Mouse (Mus musculus) adrenal gland, adult 2 months (tissue): ENCODE results near the gene Crip1. TPM values are rescaled to one million over a fixed set of nuclear protein-coding genes. Genes with fewer than 3 reads are reported as not detected.
A peak's percentile ranks its signal among the peaks of the same experiment; 100 is the strongest.

Experiments used
- DNase-seq: peaks from one replicate; pipeline ENCODE4 v3.0.0; 2021
- polyA plus RNA-seq: library from polyadenylated mRNA; depleted of rRNA; stranded (reverse); fragments of >200 nt; gene quantifications from 2 replicates; pipeline ENCODE4 v1.2.3, GENCODE M21; 2012
- total RNA-seq, 2 experiments: library from RNA; stranded (reverse); gene quantifications; 2 replicates each; pipeline ENCODE4 v1.2.3; 2021

Gene Crip1
- total and polyA plus RNA-seq, 3 experiments = 31.7 to 101 (median 51.5) TPM

DNA sequence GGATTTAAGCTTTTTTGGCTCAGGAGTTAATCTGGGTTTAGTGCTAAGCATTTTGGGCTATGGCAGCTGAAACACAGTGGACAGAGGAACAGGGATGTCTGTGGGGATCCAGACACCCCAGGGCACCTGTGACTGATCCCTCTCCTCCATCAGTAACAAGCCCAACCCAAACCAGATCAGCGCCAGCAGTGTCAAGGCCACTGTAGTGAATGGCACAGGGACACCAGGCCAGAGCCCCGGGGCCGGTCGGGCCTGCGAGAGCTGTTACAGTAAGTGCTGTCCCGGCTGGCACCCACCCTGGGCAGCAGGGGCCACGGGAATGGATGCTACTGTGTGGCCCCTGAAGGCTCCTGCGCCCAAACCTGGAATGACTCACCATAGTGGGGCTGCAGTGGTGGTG, 15.4 kb upstream of the Crip1 start:
- no peak for DNase-seq

DNA sequence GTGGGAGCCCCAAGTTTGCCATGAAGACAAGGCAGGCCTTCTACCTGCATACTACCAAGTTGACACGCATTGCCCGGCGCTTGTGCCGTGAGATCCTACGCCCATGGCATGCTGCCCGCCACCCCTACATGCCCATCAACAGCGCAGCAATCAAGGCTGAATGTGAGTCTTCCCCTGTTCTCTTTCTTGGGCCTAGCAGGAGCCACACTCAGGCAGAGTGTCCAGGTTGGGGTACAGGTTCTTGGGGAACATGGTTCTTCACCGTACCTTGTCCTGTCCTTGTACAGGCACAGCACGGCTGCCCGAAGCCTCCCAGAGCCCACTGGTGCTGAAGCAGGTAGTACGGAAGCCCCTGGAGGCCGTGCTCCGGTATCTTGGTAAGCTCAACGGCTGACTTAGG, 14.5 kb upstream of the Crip1 start:
- no peak for DNase-seq

GRCm38 (mm10) chr12:113132567-113132966, 13.5 kb upstream of the Crip1 start:
- DNase-seq = peak; percentile 42

- no peak for DNase-seq
Measured at GRCm38 (mm10) chr12:113133260-113133659, 12.9 kb upstream of the Crip1 start.

- DNase-seq = no peak
Measured at GRCm38 (mm10) chr12:113133861-113134403, 12.2 kb upstream of the Crip1 start.

- no peak for DNase-seq
Measured at GRCm38 (mm10) chr12:113134502-113134901, 11.6 kb upstream of the Crip1 start.

DNA sequence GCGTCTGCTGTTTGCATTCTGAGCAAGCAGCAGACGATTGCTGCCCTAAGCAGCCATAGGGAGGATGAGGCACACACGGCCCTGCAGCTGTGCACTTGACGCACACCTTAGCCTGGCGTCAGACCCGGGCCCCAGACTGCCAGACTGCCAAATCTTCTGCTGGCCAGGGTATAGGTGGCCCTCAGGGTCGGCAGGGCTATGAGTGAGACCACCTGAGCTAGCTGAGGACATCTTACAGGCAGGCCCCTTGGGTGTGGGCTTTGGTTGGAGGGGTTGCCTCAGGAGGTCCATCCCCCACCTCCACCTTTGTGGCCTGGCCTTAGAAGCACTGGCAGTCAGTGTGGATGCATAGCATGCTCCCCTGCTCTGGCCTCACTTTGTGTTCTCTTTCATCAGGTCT, 10.7 kb upstream of the Crip1 start:
- DNase-seq = no peak

GRCm38 (mm10) chr12:113136492-113137020, 9.6 kb upstream of the Crip1 start:
- no peak for DNase-seq

GRCm38 (mm10) chr12:113137260-113138213, 8.6 kb upstream of the Crip1 start:
- DNase-seq = no peak

DNA sequence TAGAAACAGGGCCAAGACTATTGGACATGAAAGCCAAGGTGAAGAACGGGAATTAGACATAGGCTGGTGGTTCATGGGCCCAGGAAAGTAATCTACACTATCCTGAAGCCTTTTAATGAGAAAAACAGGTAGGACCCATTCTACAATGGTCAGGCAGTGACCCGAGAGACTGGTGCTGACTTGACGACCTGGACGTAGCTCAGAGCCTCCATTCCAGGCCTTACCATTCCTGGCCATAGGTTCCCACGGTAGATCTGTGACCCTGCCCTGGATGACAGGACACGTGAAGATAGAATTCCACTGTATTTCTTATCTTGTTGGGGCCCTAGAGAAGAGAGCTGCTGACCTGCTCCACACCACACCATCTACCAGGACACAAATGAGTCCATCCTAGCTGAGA, 7.8 kb upstream of the Crip1 start:
- no peak for DNase-seq

DNA sequence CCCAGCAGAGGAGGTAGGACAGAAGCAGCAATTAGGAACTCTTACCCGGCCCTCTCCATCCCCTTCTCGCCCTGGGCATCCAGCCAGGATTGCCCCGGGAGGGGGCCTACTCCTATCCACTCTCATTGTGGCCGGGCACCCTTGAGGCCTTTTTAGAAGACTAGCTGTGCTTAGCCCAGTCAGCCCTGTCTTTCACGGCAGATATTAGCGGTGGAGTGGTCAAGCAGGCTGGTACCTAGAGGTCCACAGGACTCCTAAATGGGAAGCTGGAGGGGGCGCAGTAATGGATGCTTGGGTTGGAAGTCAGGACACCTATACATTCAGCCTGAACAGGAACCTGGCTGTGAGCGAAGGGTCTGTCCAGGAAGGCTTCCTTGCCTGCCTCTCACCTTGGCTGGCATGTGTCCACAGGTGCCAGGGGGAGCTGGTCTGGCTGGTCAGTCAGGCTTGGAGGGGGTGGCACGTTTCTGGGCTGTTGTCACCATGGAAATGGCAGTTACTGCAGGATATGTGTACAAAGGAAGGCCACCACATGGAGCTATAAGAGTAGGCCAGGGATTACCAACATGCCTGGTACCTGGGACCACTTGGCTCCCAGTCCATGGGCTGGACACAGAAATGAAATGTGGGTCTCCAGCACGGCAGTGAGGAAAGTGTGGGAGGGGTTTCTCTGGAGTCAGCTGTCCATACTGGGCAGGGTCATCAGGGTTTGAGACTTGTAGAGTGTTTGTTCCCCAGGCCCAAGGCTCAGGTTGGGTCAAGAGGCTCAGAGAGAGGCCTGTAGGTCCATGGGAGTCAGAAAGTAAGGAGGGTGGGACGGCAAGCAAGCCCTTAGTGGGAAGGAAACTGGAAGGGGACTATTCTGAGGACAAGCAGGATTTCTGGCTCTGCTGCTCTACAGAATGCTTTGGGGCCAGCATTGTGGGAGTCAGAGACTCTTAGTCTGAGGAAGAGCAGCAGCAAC, 6.9 kb upstream of the Crip1 start:
- DNase-seq = no peak

GRCm38 (mm10) chr12:113139908-113140615, 6.1 kb upstream of the Crip1 start, which contains the start of gene Crip2:
Gene Crip2 (plus strand): TSS chr12:113140236.
- peak; percentile 92 for DNase-seq

DNA sequence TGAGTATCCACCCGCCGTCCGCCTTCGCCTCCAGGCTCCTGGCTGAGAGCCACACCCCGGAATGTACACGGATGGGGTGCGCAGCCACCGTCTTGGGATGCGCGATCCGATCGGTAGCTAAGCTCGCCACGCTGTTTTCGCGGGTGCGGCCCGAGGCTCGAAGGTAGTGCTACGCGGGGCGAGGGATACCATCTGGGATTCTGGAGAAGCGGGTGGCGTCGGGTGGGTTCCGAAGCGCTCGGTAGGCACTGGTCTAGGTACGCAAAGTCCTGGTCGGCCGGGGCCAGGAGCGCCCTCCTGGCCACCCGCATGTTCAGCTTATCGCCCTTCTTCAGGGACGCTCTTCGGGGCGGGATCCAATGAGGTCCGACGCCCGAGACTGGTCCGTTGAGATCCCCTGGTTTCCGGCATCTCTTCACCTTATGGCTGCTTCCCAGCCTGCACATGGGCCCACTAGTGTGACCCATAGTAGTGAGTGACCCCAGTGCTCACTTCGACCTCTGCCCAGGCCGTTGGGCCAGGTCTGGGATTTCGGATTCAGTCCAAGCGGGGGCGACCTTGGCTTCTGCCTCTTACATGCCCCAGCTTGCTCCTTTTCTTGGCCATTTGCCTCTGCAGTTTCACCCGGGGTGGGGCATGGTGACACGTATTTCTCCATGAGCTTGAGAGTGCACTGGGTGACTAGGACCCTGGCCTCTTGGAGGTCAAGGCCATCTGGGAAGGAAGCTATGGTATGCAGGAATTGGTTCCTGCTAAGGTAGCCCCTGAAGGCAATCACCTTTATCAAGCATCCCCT, 5.3 kb upstream of the Crip1 start:
- DNase-seq = peak; percentile 81

- DNase-seq = peak; percentile 67
Measured at GRCm38 (mm10) chr12:113141531-113141973, 4.6 kb upstream of the Crip1 start.

DNA sequence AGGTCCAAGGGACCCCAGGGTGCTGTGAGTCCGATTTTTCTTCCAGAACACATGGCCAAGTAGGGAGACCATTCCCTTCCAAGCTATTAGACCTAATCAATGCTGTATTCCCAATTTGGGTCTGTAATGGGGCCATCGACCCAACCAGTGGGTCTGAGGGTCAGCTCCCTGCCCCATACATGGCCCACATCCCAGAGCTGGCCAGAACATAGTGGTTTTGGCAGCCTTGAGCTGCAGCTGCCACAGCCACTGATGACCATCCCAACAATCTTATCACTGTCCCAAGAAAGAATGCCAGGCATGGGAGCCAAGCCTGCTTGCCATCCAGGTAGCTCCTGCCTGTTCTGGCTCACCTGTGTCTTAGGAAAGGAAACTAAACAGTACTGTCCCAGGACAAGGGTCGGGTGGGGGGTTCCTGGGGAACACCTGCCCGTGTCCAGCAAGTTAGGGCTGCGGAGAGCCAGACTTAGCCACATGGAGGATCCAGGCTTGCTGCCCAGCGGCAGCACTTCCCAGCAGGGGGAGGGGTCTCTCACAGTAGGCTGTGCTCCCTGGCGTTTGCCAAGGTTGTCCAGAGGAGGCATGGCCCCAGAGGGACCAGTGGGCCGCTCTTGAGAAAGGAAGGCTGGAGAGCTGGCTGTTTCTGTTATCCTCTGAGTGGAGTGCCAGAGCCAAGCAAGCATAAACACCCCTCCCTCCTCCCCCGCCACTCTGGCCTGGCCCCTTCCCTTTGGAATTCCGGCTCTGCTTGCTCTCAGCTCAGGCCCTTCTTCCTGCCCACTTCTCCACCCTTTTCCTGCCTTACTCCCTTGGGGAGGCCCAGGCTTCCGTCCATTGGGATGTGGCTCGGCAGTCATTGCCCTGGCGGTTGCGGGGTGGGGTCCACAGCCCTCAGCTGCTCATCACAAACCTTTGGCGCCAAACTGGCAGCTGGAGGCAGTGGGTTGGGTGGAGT, 3.8 kb upstream of the Crip1 start:
- DNase-seq = peak; percentile 81

- no peak for DNase-seq
Measured at GRCm38 (mm10) chr12:113143164-113143563, 3.0 kb upstream of the Crip1 start.

DNA sequence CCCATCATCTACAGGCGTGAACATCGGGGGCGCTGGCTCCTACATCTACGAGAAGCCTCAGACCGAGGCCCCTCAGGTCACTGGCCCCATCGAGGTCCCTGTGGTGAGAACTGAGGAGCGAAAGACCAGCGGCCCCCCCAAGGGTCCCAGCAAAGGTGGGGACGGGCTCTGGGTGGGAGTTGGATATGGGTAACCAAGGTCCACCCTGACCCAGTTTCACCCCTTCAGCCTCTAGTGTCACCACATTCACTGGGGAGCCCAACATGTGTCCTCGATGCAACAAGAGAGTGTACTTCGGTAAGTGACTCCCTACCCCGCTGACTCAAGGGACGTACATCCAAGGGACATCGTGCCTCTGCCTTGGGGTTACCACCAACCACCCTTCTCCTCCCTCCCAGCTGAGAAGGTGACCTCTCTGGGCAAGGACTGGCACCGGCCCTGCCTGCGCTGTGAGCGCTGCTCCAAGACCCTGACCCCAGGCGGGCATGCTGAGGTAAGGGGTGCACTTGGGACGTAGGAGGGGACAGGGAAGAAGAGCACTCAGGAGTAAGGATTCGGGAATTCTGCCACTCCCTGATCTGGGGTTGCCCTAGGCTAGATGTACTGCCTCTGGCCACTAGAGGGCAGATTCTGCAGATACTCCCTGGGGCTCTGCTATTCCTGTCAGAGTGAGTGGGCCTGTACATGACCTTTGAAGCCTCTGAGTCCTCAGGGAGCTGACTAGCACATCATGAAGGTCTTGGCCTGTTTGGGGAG, 1.9 kb upstream of the Crip1 start:
- DNase-seq = peak; percentile 66

GRCm38 (mm10) chr12:113144886-113145285, 1.2 kb upstream of the Crip1 start:
- no peak for DNase-seq
